Mouse (Mus musculus) heart, embryonic 13.5 days (tissue): ENCODE measurements around the gene Zfp526. TPM values are rescaled to one million over a fixed set of nuclear protein-coding genes. Genes with fewer than 3 reads are reported as not detected.

Source experiments
- microRNA-seq: library from miRNA; unstranded; fragments of <30 nt; microRNA quantifications from one replicate; pipeline ENCODE4, GENCODE M21; 2016
- polyA plus RNA-seq: library from polyadenylated mRNA; unstranded; fragments of >200 nt; fragmentation: Nextera tagmentation; extraction: Ambion mirVana; gene quantifications from 2 replicates; pipeline ENCODE4 v1.2.1, GENCODE M21; 2015

Gene Zfp526
- polyA plus RNA-seq, 1 experiment from 2014 or later: 2.1 TPM

Small RNA genes lying within 50 kb of the gene (microRNA-seq; reads per million reads assigned to microRNA genes)
- gene Mir7048: not detected

Other genes with a start within 250 kb of the Zfp526 start
- 185 and 197 TPM in 2 replicates for gene Rabac1, start 248.7 kb upstream of the Zfp526 start, polyA plus RNA-seq
- gene Atp1a3, start 215.5 kb upstream of the Zfp526 start, polyA plus RNA-seq: 1.4 and 1.6 TPM in 2 replicates
- 4.1 and 4.6 TPM in 2 replicates for gene Grik5, start 149.1 kb upstream of the Zfp526 start, polyA plus RNA-seq
- 19.3 and 20.1 TPM in 2 replicates for gene Zfp574, start 148.9 kb upstream of the Zfp526 start, polyA plus RNA-seq
- gene Pou2f2, start 41.7 kb upstream of the Zfp526 start, polyA plus RNA-seq: 0.43 and 0.51 TPM in 2 replicates
- 5.3 and 6.6 TPM in 2 replicates for gene Dedd2, start 810 bp upstream of the Zfp526 start, polyA plus RNA-seq
- gene Gsk3a, start 16.4 kb downstream of the Zfp526 start, polyA plus RNA-seq: 7.8 and 8.2 TPM in 2 replicates
- gene Erf, start 29.3 kb downstream of the Zfp526 start, polyA plus RNA-seq: 11.2 and 14.3 TPM in 2 replicates
- gene Cic, start 46.3 kb downstream of the Zfp526 start, polyA plus RNA-seq: 22.9 and 23.4 TPM in 2 replicates
- 145 and 154 TPM in 2 replicates for gene Pafah1b3, start 76.6 kb downstream of the Zfp526 start, polyA plus RNA-seq
- gene Prr19, start 80.0 kb downstream of the Zfp526 start, polyA plus RNA-seq: 0.23 and 0.39 TPM in 2 replicates
- gene Tmem145, start 84.7 kb downstream of the Zfp526 start, polyA plus RNA-seq: 0.11 and 0.34 TPM in 2 replicates
- 7.0 and 7.5 TPM in 2 replicates for gene Megf8, start 95.7 kb downstream of the Zfp526 start, polyA plus RNA-seq
- not detected in 2 replicates for gene Cnfn, start 148.3 kb downstream of the Zfp526 start, polyA plus RNA-seq
- 5.7 and 6.9 TPM in 2 replicates for gene Lipe, start 177.3 kb downstream of the Zfp526 start, polyA plus RNA-seq
- 0.27 and 0.40 TPM in 2 replicates for gene Cxcl17, start 191.5 kb downstream of the Zfp526 start, polyA plus RNA-seq